Mouse (Mus musculus) kidney, adult 9 months (tissue): ENCODE results near the gene Ccdc103.

Source experiments
- DNase-seq: peaks from one replicate; pipeline ENCODE4 v3.0.0; 2022

Gene Ccdc103

GRCm38 (mm10) chr11:102880585-102881313, at the start of gene Ccdc103, which contains the start of gene Eftud2:
Gene Ccdc103 (plus strand): TSS chr11:102881204.
Gene Eftud2 (minus strand): TSS chr11:102880985.
- DNase-seq, result peak; percentile 95

GRCm38 (mm10) chr11:102832700-102833297, 48.2 kb upstream of the Ccdc103 start:
- DNase-seq, result no peak

- DNase-seq, result no peak
Measured at GRCm38 (mm10) chr11:102834219-102834618, 46.8 kb upstream of the Ccdc103 start.

- no peak for DNase-seq
Measured at GRCm38 (mm10) chr11:102835549-102835948, 45.5 kb upstream of the Ccdc103 start, which contains the start of gene Higd1b. Gene Higd1b (plus strand): TSS chr11:102835849.

- DNase-seq, result no peak
Measured at GRCm38 (mm10) chr11:102836146-102836545, 44.9 kb upstream of the Ccdc103 start.

GRCm38 (mm10) chr11:102837385-102837784, 43.6 kb upstream of the Ccdc103 start:
- no peak for DNase-seq

- peak; percentile 38 for DNase-seq
Measured at GRCm38 (mm10) chr11:102838126-102838525, 42.9 kb upstream of the Ccdc103 start.

GRCm38 (mm10) chr11:102838616-102839150, 42.3 kb upstream of the Ccdc103 start:
- DNase-seq, result no peak

GRCm38 (mm10) chr11:102845926-102846325, 35.1 kb upstream of the Ccdc103 start:
- DNase-seq, result no peak

GRCm38 (mm10) chr11:102851883-102852282, 29.1 kb upstream of the Ccdc103 start:
- DNase-seq, result peak; percentile 72

- no peak for DNase-seq
Measured at GRCm38 (mm10) chr11:102853760-102854159, 27.2 kb upstream of the Ccdc103 start.

- no peak for DNase-seq
Measured at GRCm38 (mm10) chr11:102855941-102856340, 25.1 kb upstream of the Ccdc103 start.

GRCm38 (mm10) chr11:102858951-102859350, 22.1 kb upstream of the Ccdc103 start:
- DNase-seq, result no peak

- DNase-seq, result no peak
Measured at GRCm38 (mm10) chr11:102859933-102860332, 21.1 kb upstream of the Ccdc103 start.

- DNase-seq, result peak; percentile 76
Measured at GRCm38 (mm10) chr11:102864272-102864671, 16.7 kb upstream of the Ccdc103 start.

- DNase-seq, result no peak
Measured at GRCm38 (mm10) chr11:102874801-102875334, 6.1 kb upstream of the Ccdc103 start.

GRCm38 (mm10) chr11:102879558-102879957, 1.4 kb upstream of the Ccdc103 start:
- no peak for DNase-seq

- no peak for DNase-seq
Measured at GRCm38 (mm10) chr11:102881314-102882198, 552 bp downstream of the Ccdc103 start.

- DNase-seq, result no peak
Measured at GRCm38 (mm10) chr11:102884616-102885219, 3.7 kb downstream of the Ccdc103 start, which contains the start of gene Fam187a. Gene Fam187a (plus strand): TSS chr11:102885169.

- no peak for DNase-seq
Measured at GRCm38 (mm10) chr11:102887433-102887832, 6.4 kb downstream of the Ccdc103 start.

GRCm38 (mm10) chr11:102888135-102888534, 7.1 kb downstream of the Ccdc103 start:
- no peak for DNase-seq

GRCm38 (mm10) chr11:102890096-102890495, 9.1 kb downstream of the Ccdc103 start:
- no peak for DNase-seq
